Mouse (Mus musculus) lung, embryonic 14.5 days (tissue): ENCODE data around the gene Pcyt1b. TPM values are rescaled to one million over a fixed set of nuclear protein-coding genes. Genes with fewer than 3 reads are reported as not detected.

Experiments used
- ATAC-seq: fragments of 200-750 bp; cut with Nextera tagmentation; 2 replicates; pipeline ENCODE4 v1.8.0; 2017; ENCODE audit warnings: mild to moderate bottlenecking, moderate TSS enrichment, moderate library complexity; ENCODE audit not compliant: insufficient read depth
- DNase-seq: peaks from one replicate; pipeline ENCODE4 v3.0.0-alpha.2; 2015
- H3K27ac ChIP-seq: fragments of 300-500 bp; sonication (generic); 2 replicates; pipeline ENCODE4 v1.5.1; 2014; ENCODE audit warnings: low read depth, mild to moderate bottlenecking, moderate library complexity
- H3K27me3 ChIP-seq: fragments of 300-500 bp; sonication (generic); 2 replicates; pipeline ENCODE4 v1.6.1; 2014; ENCODE audit warnings: low read length, control low read depth; ENCODE audit not compliant: insufficient read depth
- H3K36me3 ChIP-seq: fragments of 300-500 bp; sonication (generic); 2 replicates; pipeline ENCODE4 v1.6.1; 2014; ENCODE audit warnings: control low read depth; ENCODE audit not compliant: insufficient read depth
- H3K4me1 ChIP-seq: fragments of 300-500 bp; sonication (generic); 2 replicates; pipeline ENCODE4 v1.6.1; 2014; ENCODE audit warnings: antibody characterized with exemption, control low read depth; ENCODE audit not compliant: insufficient read depth
- H3K4me2 ChIP-seq: fragments of 300-500 bp; sonication (generic); 2 replicates; pipeline ENCODE4 v1.6.1; 2014; ENCODE audit warnings: mild to moderate bottlenecking
- H3K4me3 ChIP-seq: fragments of 300-500 bp; sonication (generic); 2 replicates; pipeline ENCODE4 v1.5.1; 2014; ENCODE audit warnings: low read depth, low read length
- H3K9ac ChIP-seq: fragments of 300-500 bp; sonication (generic); 2 replicates; pipeline ENCODE4 v1.6.1; 2014
- H3K9me3 ChIP-seq: fragments of 300-500 bp; sonication (generic); 2 replicates; pipeline ENCODE4 v1.6.1; 2016; ENCODE audit warnings: low read depth, low read length, control low read depth
- CTCF ChIP-seq: IDR thresholded peaks from 2 replicates; pipeline ENCODE4 v1.5.1; 2016; ENCODE audit warnings: antibody characterized with exemption, low read depth
- WGBS: fragments of 180-500 bp; shearing (Covaris S2); extraction: QIAGEN DNeasy Blood & Tissue Kit; methylation state at CpG from one replicate; pipeline ENCODE4 v1.1.7; 2014; 5-methylcytosine and 5-hydroxymethylcytosine counted together
- polyA plus RNA-seq: library from polyadenylated mRNA; unstranded; fragments of >200 nt; fragmentation: Nextera tagmentation; extraction: Ambion mirVana; gene quantifications from 2 replicates; pipeline ENCODE4 v1.2.1, GENCODE M21; 2014

Gene Pcyt1b
- polyA plus RNA-seq, 1 experiment from 2014 or later, result 1.5 TPM

GRCm38 (mm10) chrX:93732975-93733748, 78.5 kb downstream of the Pcyt1b start:
- 59% methylated on average over 6 of the region's 6 CpGs for WGBS
- no peak for ATAC-seq

GRCm38 (mm10) chrX:93749165-93749564, 94.5 kb downstream of the Pcyt1b start:
- no peaks in the 10 kb centered on the region for H3K36me3 ChIP-seq
- H3K4me3 ChIP-seq, result no peak overlapping the region
- WGBS, result 86% methylated on average over 1 of the region's 1 CpGs
- H3K27ac ChIP-seq, result no peak overlapping the region
- no peak for TF ChIP-seq CTCF
- no peaks in the 10 kb centered on the region for H3K27me3 ChIP-seq
- H3K9me3 ChIP-seq, result no peaks in the 10 kb centered on the region
- no peak overlapping the region for H3K4me2 ChIP-seq
- no peak overlapping the region for H3K9ac ChIP-seq
- ATAC-seq, result no peak
- DNase-seq, result no peak
- H3K4me1 ChIP-seq, result no peaks in the 10 kb centered on the region

More at GRCm38 (mm10) chrX:93732975-93733748, 78.5 kb downstream of the Pcyt1b start:
- H3K27ac ChIP-seq, result no peak overlapping the region
- H3K9ac ChIP-seq, result no peak overlapping the region
- H3K27me3 ChIP-seq, result no peaks in the 10 kb centered on the region
- no peak overlapping the region for H3K4me3 ChIP-seq
- no peaks in the 10 kb centered on the region for H3K36me3 ChIP-seq
- H3K4me2 ChIP-seq, result no peak overlapping the region
- DNase-seq, result no peak
- H3K4me1 ChIP-seq, result no peaks in the 10 kb centered on the region
- H3K9me3 ChIP-seq, result no peaks in the 10 kb centered on the region
- no peak for TF ChIP-seq CTCF

- no peak overlapping the region for H3K4me3 ChIP-seq
- H3K9ac ChIP-seq, result no peak overlapping the region
- DNase-seq (no peak), ATAC-seq (no peak)
- H3K9me3 ChIP-seq, result no peaks in the 10 kb centered on the region
- no peaks in the 10 kb centered on the region for H3K36me3 ChIP-seq
- no peak overlapping the region for H3K4me2 ChIP-seq
- no peaks in the 10 kb centered on the region for H3K4me1 ChIP-seq
- no peak overlapping the region for H3K27ac ChIP-seq
- H3K27me3 ChIP-seq, result no peaks in the 10 kb centered on the region
- WGBS, result 80% methylated on average over 6 of the region's 6 CpGs
- no peak for TF ChIP-seq CTCF
These were observed 95.9 kb downstream of the Pcyt1b start for GRCm38 (mm10) chrX:93750566-93750965.

DNA sequence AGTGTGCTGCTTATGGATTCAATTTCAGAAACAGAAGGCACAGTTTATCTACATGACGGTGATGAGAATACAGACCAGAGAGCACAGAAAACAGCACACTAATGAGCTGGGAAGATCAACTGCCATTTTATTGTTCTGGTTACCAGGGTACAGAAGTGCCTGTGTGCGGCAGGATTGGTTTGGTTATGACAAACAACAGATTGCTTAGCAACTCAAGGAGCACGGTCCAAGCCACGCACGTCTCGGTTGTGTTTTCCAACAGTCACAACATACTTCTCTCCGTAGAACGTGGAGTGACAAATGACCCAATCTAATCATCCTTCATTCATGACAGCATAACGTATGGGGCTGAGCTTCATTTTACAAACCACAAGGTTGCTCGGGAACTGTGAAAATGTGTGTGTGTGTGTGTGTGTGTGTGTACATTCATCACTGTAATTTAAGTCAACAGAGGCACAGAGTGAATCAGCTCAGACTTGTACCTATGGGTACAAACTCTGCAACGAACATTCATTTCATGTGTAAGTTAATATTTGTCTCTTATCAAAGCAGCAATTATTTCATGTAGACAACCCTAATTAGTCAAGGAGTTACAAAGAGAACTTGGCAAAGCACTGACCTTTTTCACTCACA, 100.7 kb downstream of the Pcyt1b start:
- no peak for ATAC-seq
- H3K27ac ChIP-seq, result no peak overlapping the region
- no peak overlapping the region for H3K4me3 ChIP-seq
- 38% methylated on average over 11 of the region's 11 CpGs for WGBS
- no peak overlapping the region for H3K4me2 ChIP-seq
- H3K9me3 ChIP-seq, result no peaks in the 10 kb centered on the region
- no peak overlapping the region for H3K9ac ChIP-seq
- no peaks in the 10 kb centered on the region for H3K27me3 ChIP-seq
- no peak for TF ChIP-seq CTCF
- H3K36me3 ChIP-seq, result no peaks in the 10 kb centered on the region
- DNase-seq, result peak; percentile 0
- H3K4me1 ChIP-seq, result no peaks in the 10 kb centered on the region

DNA sequence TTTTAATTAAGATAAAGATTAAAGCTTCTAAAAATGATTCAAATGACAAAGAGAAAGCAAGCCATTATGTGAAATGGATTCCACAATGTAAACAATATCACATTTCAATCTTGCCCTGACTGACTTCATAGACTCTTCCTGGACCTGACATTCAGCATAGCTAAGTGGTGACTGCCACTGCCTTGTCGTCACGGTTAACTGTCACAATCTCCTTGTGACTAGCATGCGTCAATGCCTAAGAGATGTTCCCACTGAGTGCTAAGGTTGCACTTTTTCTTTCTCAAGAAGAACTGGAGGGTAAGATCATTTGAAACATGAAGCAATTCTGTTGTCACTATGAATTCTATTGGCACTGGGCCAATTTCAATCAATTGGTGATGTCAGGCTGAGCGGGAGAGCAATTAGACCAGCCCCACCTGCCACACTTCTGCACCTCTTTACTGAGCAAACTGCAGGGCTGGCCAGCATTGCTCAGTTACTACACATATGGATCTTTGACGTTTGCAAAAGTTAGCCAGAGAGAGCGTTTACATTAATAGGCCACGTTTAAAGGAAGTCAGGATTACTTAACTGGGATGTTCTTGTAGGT, 102.3 kb downstream of the Pcyt1b start:
- no peak overlapping the region for H3K9ac ChIP-seq
- H3K9me3 ChIP-seq, result no peaks in the 10 kb centered on the region
- no peaks in the 10 kb centered on the region for H3K27me3 ChIP-seq
- H3K4me1 ChIP-seq, result no peaks in the 10 kb centered on the region
- 39% methylated on average over 7 of the region's 7 CpGs for WGBS
- H3K4me2 ChIP-seq, result no peak overlapping the region
- ATAC-seq, result peak; percentile 21; the same call in 1 of the 2 replicates
- no peak overlapping the region for H3K27ac ChIP-seq
- no peak for TF ChIP-seq CTCF
- no peaks in the 10 kb centered on the region for H3K36me3 ChIP-seq
- H3K4me3 ChIP-seq, result no peak overlapping the region
- DNase-seq, result peak; percentile 5

DNA sequence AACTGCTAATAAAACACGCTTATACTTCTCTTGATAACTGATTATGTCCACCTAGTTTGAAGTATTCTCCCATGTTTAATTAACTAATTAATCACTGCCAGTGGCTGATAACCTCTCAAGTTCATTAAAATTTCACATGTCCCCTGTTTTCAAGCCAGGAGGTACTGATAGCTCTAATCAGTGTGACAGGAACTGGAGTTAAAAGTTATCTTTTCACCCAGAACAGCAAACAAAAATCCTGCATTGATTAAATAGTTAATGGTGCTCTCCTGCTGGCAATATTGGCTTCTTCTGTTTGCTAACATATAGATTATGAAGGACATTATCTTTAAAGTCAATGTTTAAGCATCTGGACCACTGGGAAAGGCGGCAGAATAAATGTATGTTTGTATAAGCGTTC, 106.1 kb downstream of the Pcyt1b start:
- WGBS, result 54% methylated on average over 3 of the region's 3 CpGs
- no peaks in the 10 kb centered on the region for H3K9me3 ChIP-seq
- H3K36me3 ChIP-seq, result no peaks in the 10 kb centered on the region
- H3K9ac ChIP-seq, result no peak overlapping the region
- H3K4me2 ChIP-seq, result no peak overlapping the region
- no peak overlapping the region for H3K4me3 ChIP-seq
- TF ChIP-seq CTCF, result no peak
- no peak overlapping the region for H3K27ac ChIP-seq
- DNase-seq (no peak), ATAC-seq (no peak)
- H3K27me3 ChIP-seq, result no peaks in the 10 kb centered on the region
- H3K4me1 ChIP-seq, result no peaks in the 10 kb centered on the region

- no peak for DNase-seq
- WGBS, result 88% methylated on average over 1 of the region's 1 CpGs
- H3K9me3 ChIP-seq, result no peaks in the 10 kb centered on the region
- no peaks in the 10 kb centered on the region for H3K36me3 ChIP-seq
- no peaks in the 10 kb centered on the region for H3K4me1 ChIP-seq
- no peaks in the 10 kb centered on the region for H3K27me3 ChIP-seq
- no peak overlapping the region for H3K27ac ChIP-seq
- no peak overlapping the region for H3K4me2 ChIP-seq
- ATAC-seq, result no peak
- H3K9ac ChIP-seq, result no peak overlapping the region
- no peak overlapping the region for H3K4me3 ChIP-seq
- no peak for TF ChIP-seq CTCF
These were observed 134.9 kb downstream of the Pcyt1b start for GRCm38 (mm10) chrX:93789562-93789961.
